Mouse (Mus musculus): Measurements from ENCODE around the gene Uqcrc2.

Uqcrc2 gene

GRCm38 (mm10) chr7:120685227-120685626 is 50.3 kb downstream of the Uqcrc2 start:
- no peak for DNase-seq (ENCODE audit: extremely low read depth, low read depth, low spot score)

- DNase-seq (ENCODE audit: extremely low read depth, low read depth, low spot score) = no peak
These were observed 55.7 kb downstream of the Uqcrc2 start for GRCm38 (mm10) chr7:120690634-120691033.

- DNase-seq (ENCODE audit: extremely low read depth, low read depth, low spot score) = no peak
These were observed 58.9 kb downstream of the Uqcrc2 start for GRCm38 (mm10) chr7:120693831-120694375.

GRCm38 (mm10) chr7:120695196-120695595 is 60.2 kb downstream of the Uqcrc2 start:
- no peak for DNase-seq (ENCODE audit: extremely low read depth, low read depth, low spot score)

- DNase-seq (ENCODE audit: extremely low read depth, low read depth, low spot score) = no peak
These were observed 60.7 kb downstream of the Uqcrc2 start for GRCm38 (mm10) chr7:120695641-120696040.

GRCm38 (mm10) chr7:120696331-120696730 is 61.4 kb downstream of the Uqcrc2 start:
- DNase-seq (ENCODE audit: extremely low read depth, low read depth, low spot score) = no peak

- no peak for DNase-seq (ENCODE audit: extremely low read depth, low read depth, low spot score)
These were observed 64.6 kb downstream of the Uqcrc2 start for GRCm38 (mm10) chr7:120699586-120699985.

GRCm38 (mm10) chr7:120703888-120704287 is 68.9 kb downstream of the Uqcrc2 start:
- no peak for DNase-seq (ENCODE audit: extremely low read depth, low read depth, low spot score)
